Mouse (Mus musculus): Measurements from ENCODE around the gene Fignl1. TPM values are rescaled to one million over a fixed set of nuclear protein-coding genes. Genes with fewer than 3 reads are reported as not detected.

Fignl1 gene
- polyA plus RNA-seq, 1 experiment from 2014 or later = 16.3 TPM

- Histone ChIP-seq H3K27ac (replicated peaks; ENCODE audit: low read depth, low read length) (no peak overlapping the region), H3K4me3 (replicated peaks; ENCODE audit: low read depth, low read length) (no peak overlapping the region), H3K9me3 (ENCODE audit: control insufficient read depth, low read length) (no peaks in the 10 kb centered on the region), H3K27me3 (ENCODE audit: control insufficient read depth, insufficient read depth, low read length) (no peaks in the 10 kb centered on the region), H3K36me3 (ENCODE audit: control insufficient read depth, insufficient read depth, low read length) (no peaks in the 10 kb centered on the region), H3K9ac (replicated peaks; ENCODE audit: low read length) (no peak overlapping the region), H3K4me1 (ENCODE audit: control insufficient read depth, insufficient read depth, low read length) (no peaks in the 10 kb centered on the region), H3K4me2 (ENCODE audit: low read length) (no peak overlapping the region)
- ATAC-seq (ENCODE audit: low FRiP score, low TSS enrichment) = no peak
- no peak for DNase-seq
- WGBS = 93% methylated on average over 4 of the region's 4 CpGs
Observed at GRCm38 (mm10) chr11:11774384-11774783, 34.4 kb downstream of the Fignl1 start.

GRCm38 (mm10) chr11:11772196-11772595 is 36.6 kb downstream of the Fignl1 start:
- Histone ChIP-seq H3K4me1 (ENCODE audit: control insufficient read depth, insufficient read depth, low read length) (no peaks in the 10 kb centered on the region), H3K9ac (replicated peaks; ENCODE audit: low read length) (no peak overlapping the region), H3K9me3 (ENCODE audit: control insufficient read depth, low read length) (no peaks in the 10 kb centered on the region), H3K27me3 (ENCODE audit: control insufficient read depth, insufficient read depth, low read length) (no peaks in the 10 kb centered on the region), H3K4me2 (ENCODE audit: low read length) (no peak overlapping the region), H3K36me3 (ENCODE audit: control insufficient read depth, insufficient read depth, low read length) (no peaks in the 10 kb centered on the region), H3K4me3 (replicated peaks; ENCODE audit: low read depth, low read length) (no peak overlapping the region), H3K27ac (replicated peaks; ENCODE audit: low read depth, low read length) (no peak overlapping the region)
- WGBS = 97% methylated on average over 4 of the region's 4 CpGs
- ATAC-seq (ENCODE audit: low FRiP score, low TSS enrichment) (no peak), DNase-seq (no peak)

- ATAC-seq (ENCODE audit: low FRiP score, low TSS enrichment) (no peak), DNase-seq (no peak)
- no peak overlapping the region for H3K9ac ChIP-seq (replicated peaks; ENCODE audit: low read length)
- H3K4me2 ChIP-seq (ENCODE audit: low read length) = no peak overlapping the region
- H3K4me1 ChIP-seq (ENCODE audit: control insufficient read depth, insufficient read depth, low read length) = no peaks in the 10 kb centered on the region
- no peaks in the 10 kb centered on the region for H3K36me3 ChIP-seq (ENCODE audit: control insufficient read depth, insufficient read depth, low read length)
- no peaks in the 10 kb centered on the region for H3K9me3 ChIP-seq (ENCODE audit: control insufficient read depth, low read length)
- H3K27me3 ChIP-seq (ENCODE audit: control insufficient read depth, insufficient read depth, low read length) = no peaks in the 10 kb centered on the region
- 98% methylated on average over 3 of the region's 3 CpGs for WGBS
- no peak overlapping the region for H3K27ac ChIP-seq (replicated peaks; ENCODE audit: low read depth, low read length)
- no peak overlapping the region for H3K4me3 ChIP-seq (replicated peaks; ENCODE audit: low read depth, low read length)
Observed at GRCm38 (mm10) chr11:11770691-11771090, 38.1 kb downstream of the Fignl1 start.

- no peak for DNase-seq
- Histone ChIP-seq H3K4me2 (ENCODE audit: low read length) (no peak overlapping the region), H3K27ac (replicated peaks; ENCODE audit: low read depth, low read length) (no peak overlapping the region), H3K4me1 (ENCODE audit: control insufficient read depth, insufficient read depth, low read length) (no peaks in the 10 kb centered on the region), H3K9ac (replicated peaks; ENCODE audit: low read length) (no peak overlapping the region), H3K4me3 (replicated peaks; ENCODE audit: low read depth, low read length) (no peak overlapping the region), H3K27me3 (ENCODE audit: control insufficient read depth, insufficient read depth, low read length) (no peaks in the 10 kb centered on the region), H3K36me3 (ENCODE audit: control insufficient read depth, insufficient read depth, low read length) (no peaks in the 10 kb centered on the region), H3K9me3 (ENCODE audit: control insufficient read depth, low read length) (no peaks in the 10 kb centered on the region)
- no peak for ATAC-seq (ENCODE audit: low FRiP score, low TSS enrichment)
- WGBS = 95% methylated on average over 20 of the region's 20 CpGs
Observed at GRCm38 (mm10) chr11:11769281-11769680, 39.5 kb downstream of the Fignl1 start.

GRCm38 (mm10) chr11:11768057-11768456 is 40.7 kb downstream of the Fignl1 start:
- Histone ChIP-seq H3K9me3 (ENCODE audit: control insufficient read depth, low read length) (no peaks in the 10 kb centered on the region), H3K4me1 (ENCODE audit: control insufficient read depth, insufficient read depth, low read length) (no peaks in the 10 kb centered on the region), H3K9ac (replicated peaks; ENCODE audit: low read length) (no peak overlapping the region), H3K27ac (replicated peaks; ENCODE audit: low read depth, low read length) (no peak overlapping the region), H3K4me3 (replicated peaks; ENCODE audit: low read depth, low read length) (no peak overlapping the region), H3K4me2 (ENCODE audit: low read length) (no peak overlapping the region), H3K27me3 (ENCODE audit: control insufficient read depth, insufficient read depth, low read length) (no peaks in the 10 kb centered on the region), H3K36me3 (ENCODE audit: control insufficient read depth, insufficient read depth, low read length) (no peaks in the 10 kb centered on the region)
- no peak for DNase-seq
- WGBS = 85% methylated on average over 2 of the region's 2 CpGs
- no peak for ATAC-seq (ENCODE audit: low FRiP score, low TSS enrichment)

GRCm38 (mm10) chr11:11766736-11767135 is 42.0 kb downstream of the Fignl1 start:
- Histone ChIP-seq H3K4me1 (ENCODE audit: control insufficient read depth, insufficient read depth, low read length) (no peaks in the 10 kb centered on the region), H3K27me3 (ENCODE audit: control insufficient read depth, insufficient read depth, low read length) (no peaks in the 10 kb centered on the region), H3K9ac (replicated peaks; ENCODE audit: low read length) (no peak overlapping the region), H3K4me3 (replicated peaks; ENCODE audit: low read depth, low read length) (no peak overlapping the region), H3K9me3 (ENCODE audit: control insufficient read depth, low read length) (no peaks in the 10 kb centered on the region), H3K27ac (replicated peaks; ENCODE audit: low read depth, low read length) (no peak overlapping the region), H3K4me2 (ENCODE audit: low read length) (no peak overlapping the region), H3K36me3 (ENCODE audit: control insufficient read depth, insufficient read depth, low read length) (no peaks in the 10 kb centered on the region)
- ATAC-seq (ENCODE audit: low FRiP score, low TSS enrichment) (no peak), DNase-seq (no peak)

- no peak for ATAC-seq (ENCODE audit: low FRiP score, low TSS enrichment)
- Histone ChIP-seq H3K9ac (replicated peaks; ENCODE audit: low read length) (no peak overlapping the region), H3K4me1 (ENCODE audit: control insufficient read depth, insufficient read depth, low read length) (no peaks in the 10 kb centered on the region), H3K4me2 (ENCODE audit: low read length) (no peak overlapping the region), H3K27me3 (ENCODE audit: control insufficient read depth, insufficient read depth, low read length) (no peaks in the 10 kb centered on the region), H3K36me3 (ENCODE audit: control insufficient read depth, insufficient read depth, low read length) (no peaks in the 10 kb centered on the region), H3K9me3 (ENCODE audit: control insufficient read depth, low read length) (no peaks in the 10 kb centered on the region), H3K27ac (replicated peaks; ENCODE audit: low read depth, low read length) (no peak overlapping the region), H3K4me3 (replicated peaks; ENCODE audit: low read depth, low read length) (no peak overlapping the region)
- no peak for DNase-seq
- WGBS = 87% methylated on average over 1 of the region's 1 CpGs
Observed at GRCm38 (mm10) chr11:11766105-11766504, 42.7 kb downstream of the Fignl1 start.

- DNase-seq (no peak), ATAC-seq (ENCODE audit: low FRiP score, low TSS enrichment) (no peak)
- Histone ChIP-seq H3K4me3 (replicated peaks; ENCODE audit: low read depth, low read length) (no peak overlapping the region), H3K4me1 (ENCODE audit: control insufficient read depth, insufficient read depth, low read length) (no peaks in the 10 kb centered on the region), H3K36me3 (ENCODE audit: control insufficient read depth, insufficient read depth, low read length) (no peaks in the 10 kb centered on the region), H3K27ac (replicated peaks; ENCODE audit: low read depth, low read length) (no peak overlapping the region), H3K9ac (replicated peaks; ENCODE audit: low read length) (no peak overlapping the region), H3K4me2 (ENCODE audit: low read length) (no peak overlapping the region), H3K9me3 (ENCODE audit: control insufficient read depth, low read length) (no peaks in the 10 kb centered on the region), H3K27me3 (ENCODE audit: control insufficient read depth, insufficient read depth, low read length) (no peaks in the 10 kb centered on the region)
- 76% methylated on average over 1 of the region's 1 CpGs for WGBS
Observed at GRCm38 (mm10) chr11:11765414-11765813, 43.3 kb downstream of the Fignl1 start.

GRCm38 (mm10) chr11:11763211-11763666 is 45.5 kb downstream of the Fignl1 start:
- DNase-seq (no peak), ATAC-seq (ENCODE audit: low FRiP score, low TSS enrichment) (no peak)
- no peak overlapping the region for H3K9ac ChIP-seq (replicated peaks; ENCODE audit: low read length)
- H3K27me3 ChIP-seq (ENCODE audit: control insufficient read depth, insufficient read depth, low read length) = no peaks in the 10 kb centered on the region
- no peaks in the 10 kb centered on the region for H3K36me3 ChIP-seq (ENCODE audit: control insufficient read depth, insufficient read depth, low read length)
- H3K27ac ChIP-seq (replicated peaks; ENCODE audit: low read depth, low read length) = no peak overlapping the region
- WGBS = 74% methylated on average over 4 of the region's 4 CpGs
- no peak overlapping the region for H3K4me3 ChIP-seq (replicated peaks; ENCODE audit: low read depth, low read length)
- H3K4me1 ChIP-seq (ENCODE audit: control insufficient read depth, insufficient read depth, low read length) = no peaks in the 10 kb centered on the region
- H3K4me2 ChIP-seq (ENCODE audit: low read length) = no peak overlapping the region
- no peaks in the 10 kb centered on the region for H3K9me3 ChIP-seq (ENCODE audit: control insufficient read depth, low read length)
